Mouse (Mus musculus): ENCODE results near the gene Zfp385b. TPM values are rescaled to one million over a fixed set of nuclear protein-coding genes. Genes with fewer than 3 reads are reported as not detected.

The Zfp385b gene
- polyA plus RNA-seq, 1 experiment from 2014 or later = 2.0 TPM

DNA sequence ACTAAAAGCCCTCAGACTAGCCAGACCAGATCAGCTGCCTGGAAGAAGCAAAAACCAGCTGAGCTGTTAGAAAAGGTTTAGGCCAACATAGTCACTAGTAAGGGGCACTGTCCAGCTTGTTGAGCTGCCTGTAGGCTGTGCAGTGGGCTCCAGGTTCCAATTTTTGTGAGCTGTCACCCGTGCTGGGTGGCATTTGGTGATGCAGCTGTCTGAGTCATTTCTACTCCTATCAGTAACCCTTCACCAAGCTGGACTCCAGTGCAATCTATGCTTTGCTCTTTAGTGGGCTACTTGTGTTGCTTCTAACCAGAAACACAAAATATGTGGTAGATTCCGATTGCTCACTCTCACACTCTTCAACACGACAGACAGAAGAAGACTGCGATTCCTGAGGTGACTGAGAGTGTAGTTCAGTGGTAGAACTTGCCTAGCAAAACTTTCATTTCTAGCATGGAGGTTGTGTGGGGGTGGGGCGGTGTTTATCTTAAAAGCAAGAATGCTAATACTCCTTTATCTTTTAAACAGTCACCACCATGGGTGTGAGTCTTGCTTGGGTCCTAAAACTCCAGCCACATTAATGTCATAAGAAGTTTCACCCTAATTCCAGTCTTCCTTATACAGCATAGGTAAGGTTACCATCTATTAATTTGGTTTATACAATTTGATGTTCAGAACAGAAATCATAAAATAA, 147.1 kb downstream of the Zfp385b start:
- Histone ChIP-seq H3K27me3 (ENCODE audit: control insufficient read depth, insufficient read depth, low read length) (no peaks in the 10 kb centered on the region), H3K4me1 (ENCODE audit: control insufficient read depth, insufficient read depth, low read length) (no peaks in the 10 kb centered on the region), H3K4me2 (ENCODE audit: low read depth) (no peak overlapping the region), H3K4me3 (ENCODE audit: low read depth, low read length) (no peak overlapping the region), H3K36me3 (ENCODE audit: control insufficient read depth, insufficient read depth, low read length) (no peaks in the 10 kb centered on the region), H3K27ac (ENCODE audit: low read depth, low read length) (no peak overlapping the region), H3K9me3 (ENCODE audit: control insufficient read depth, low read length) (no peaks in the 10 kb centered on the region), H3K9ac (ENCODE audit: low read length) (no peak overlapping the region)
- WGBS = 92% methylated on average over 5 of the region's 5 CpGs
- no peak for DNase-seq (ENCODE audit: low spot score)
- no peak for ATAC-seq (ENCODE audit: insufficient read depth, low FRiP score, low TSS enrichment)

DNA sequence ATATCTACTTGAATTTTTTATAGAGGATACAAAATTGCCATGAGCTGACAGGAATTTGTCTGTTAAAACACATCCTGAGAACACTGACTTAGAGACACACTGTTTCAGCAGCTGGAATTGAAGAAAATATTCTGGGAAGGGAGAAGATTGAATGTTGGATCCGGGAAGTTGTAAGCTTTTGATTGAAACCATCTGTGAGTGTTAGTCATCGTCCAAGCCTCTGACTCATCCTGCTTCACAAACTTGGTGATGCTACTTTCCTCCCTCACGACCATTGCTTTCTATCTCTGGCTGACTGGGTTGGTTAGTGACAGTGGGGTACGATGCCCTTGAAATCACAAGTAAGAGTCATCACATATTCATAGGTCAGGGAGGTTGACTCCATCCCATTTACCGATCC, 157.3 kb downstream of the Zfp385b start:
- no peak for DNase-seq (ENCODE audit: low spot score)
- Histone ChIP-seq H3K4me3 (ENCODE audit: low read depth, low read length) (no peak overlapping the region), H3K9me3 (ENCODE audit: control insufficient read depth, low read length) (no peaks in the 10 kb centered on the region), H3K9ac (ENCODE audit: low read length) (no peak overlapping the region), H3K27ac (ENCODE audit: low read depth, low read length) (no peak overlapping the region), H3K4me2 (ENCODE audit: low read depth) (no peak overlapping the region), H3K27me3 (ENCODE audit: control insufficient read depth, insufficient read depth, low read length) (no peaks in the 10 kb centered on the region), H3K4me1 (ENCODE audit: control insufficient read depth, insufficient read depth, low read length) (no peaks in the 10 kb centered on the region), H3K36me3 (ENCODE audit: control insufficient read depth, insufficient read depth, low read length) (no peaks in the 10 kb centered on the region)
- ATAC-seq (ENCODE audit: insufficient read depth, low FRiP score, low TSS enrichment) = no peak
- 81% methylated on average over 5 of the region's 5 CpGs for WGBS

DNA sequence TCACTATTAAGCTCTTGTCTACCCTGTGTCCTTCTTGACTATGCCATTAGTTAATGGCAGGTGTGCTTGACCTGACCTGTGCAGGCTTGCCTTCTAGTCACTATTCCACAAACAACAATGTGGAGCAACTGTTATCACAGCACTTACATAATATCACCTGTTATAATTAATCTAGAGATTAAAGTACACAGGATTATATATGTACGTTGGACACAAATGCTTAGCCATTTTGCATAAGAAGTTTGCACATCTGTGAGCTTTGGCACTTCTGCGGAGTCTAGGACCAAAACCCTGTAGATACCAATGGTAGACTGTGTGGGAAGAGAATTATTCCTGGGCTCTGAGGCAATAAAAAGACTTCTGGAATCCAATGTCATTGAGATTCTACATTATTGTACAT, 165.8 kb downstream of the Zfp385b start:
- 94% methylated on average over 2 of the region's 2 CpGs for WGBS
- Histone ChIP-seq H3K4me3 (ENCODE audit: low read depth, low read length) (no peak overlapping the region), H3K4me2 (ENCODE audit: low read depth) (no peak overlapping the region), H3K36me3 (ENCODE audit: control insufficient read depth, insufficient read depth, low read length) (no peaks in the 10 kb centered on the region), H3K27ac (ENCODE audit: low read depth, low read length) (no peak overlapping the region), H3K27me3 (ENCODE audit: control insufficient read depth, insufficient read depth, low read length) (no peaks in the 10 kb centered on the region), H3K9ac (ENCODE audit: low read length) (no peak overlapping the region), H3K9me3 (ENCODE audit: control insufficient read depth, low read length) (no peaks in the 10 kb centered on the region), H3K4me1 (ENCODE audit: control insufficient read depth, insufficient read depth, low read length) (no peaks in the 10 kb centered on the region)
- no peak for ATAC-seq (ENCODE audit: insufficient read depth, low FRiP score, low TSS enrichment)
- DNase-seq (ENCODE audit: low spot score) = no peak

DNA sequence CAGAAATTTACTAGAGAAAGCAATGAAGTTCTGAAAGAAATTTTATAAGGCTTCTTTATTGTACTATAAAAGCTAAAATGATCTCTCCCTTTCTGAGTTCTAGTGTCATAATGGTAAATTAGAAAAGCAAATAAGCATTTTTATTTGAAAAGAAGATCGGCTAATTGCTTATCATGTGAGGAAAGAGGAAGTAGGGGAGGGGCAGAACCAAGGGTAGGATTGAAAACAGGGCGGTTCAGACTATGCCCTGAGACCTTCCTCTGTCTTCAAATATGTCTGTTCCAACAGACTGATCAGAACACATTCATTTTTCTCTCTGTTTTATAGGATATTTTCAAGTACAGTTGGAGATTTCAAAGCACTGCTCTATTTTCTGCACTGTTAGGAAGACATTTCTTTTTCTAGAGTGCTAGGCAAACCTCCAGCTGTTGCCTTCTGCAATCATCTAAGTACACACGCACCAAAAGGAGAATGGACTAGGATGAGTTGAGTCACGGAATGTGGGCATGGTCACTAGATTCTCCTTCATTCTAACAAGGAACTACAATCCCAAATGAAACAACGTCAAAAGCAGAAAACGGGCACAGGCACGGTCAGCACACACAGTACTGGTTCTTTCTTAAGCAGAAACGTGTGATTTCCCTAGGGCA, 177.8 kb downstream of the Zfp385b start:
- ATAC-seq (ENCODE audit: insufficient read depth, low FRiP score, low TSS enrichment) (no peak), DNase-seq (ENCODE audit: low spot score) (no peak)
- Histone ChIP-seq H3K27ac (ENCODE audit: low read depth, low read length) (no peak overlapping the region), H3K9ac (ENCODE audit: low read length) (no peak overlapping the region), H3K4me3 (ENCODE audit: low read depth, low read length) (no peak overlapping the region), H3K4me1 (ENCODE audit: control insufficient read depth, insufficient read depth, low read length) (no peaks in the 10 kb centered on the region), H3K9me3 (ENCODE audit: control insufficient read depth, low read length) (no peaks in the 10 kb centered on the region), H3K4me2 (ENCODE audit: low read depth) (no peak overlapping the region), H3K27me3 (ENCODE audit: control insufficient read depth, insufficient read depth, low read length) (no peaks in the 10 kb centered on the region), H3K36me3 (ENCODE audit: control insufficient read depth, insufficient read depth, low read length) (no peaks in the 10 kb centered on the region)
- 92% methylated on average over 8 of the region's 8 CpGs for WGBS

DNA sequence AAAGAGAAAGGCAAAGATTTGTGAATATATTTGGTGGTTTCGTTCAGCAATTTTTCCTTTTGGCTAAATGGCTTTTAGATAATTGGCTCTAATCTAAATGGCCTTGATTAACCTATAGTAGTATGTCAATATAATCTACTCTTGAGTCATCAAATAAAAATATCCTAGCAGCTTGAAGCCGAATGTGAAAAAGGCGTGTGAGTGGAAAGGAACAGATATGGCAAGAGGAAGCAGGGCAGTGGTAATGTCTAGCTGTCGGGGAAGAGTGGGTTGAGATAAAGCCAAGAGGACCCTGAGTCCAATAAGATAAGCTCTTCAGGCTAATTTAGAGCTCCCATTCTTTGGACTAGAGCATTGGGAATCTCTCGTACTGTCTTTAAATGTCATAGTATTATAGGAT, 179.4 kb downstream of the Zfp385b start:
- H3K9me3 ChIP-seq (ENCODE audit: control insufficient read depth, low read length) = no peaks in the 10 kb centered on the region
- no peaks in the 10 kb centered on the region for H3K4me1 ChIP-seq (ENCODE audit: control insufficient read depth, insufficient read depth, low read length)
- H3K27ac ChIP-seq (ENCODE audit: low read depth, low read length) = no peak overlapping the region
- DNase-seq (ENCODE audit: low spot score) = no peak
- H3K9ac ChIP-seq (ENCODE audit: low read length) = no peak overlapping the region
- no peaks in the 10 kb centered on the region for H3K36me3 ChIP-seq (ENCODE audit: control insufficient read depth, insufficient read depth, low read length)
- no peaks in the 10 kb centered on the region for H3K27me3 ChIP-seq (ENCODE audit: control insufficient read depth, insufficient read depth, low read length)
- H3K4me2 ChIP-seq (ENCODE audit: low read depth) = no peak overlapping the region
- 90% methylated on average over 5 of the region's 5 CpGs for WGBS
- no peak for ATAC-seq (ENCODE audit: insufficient read depth, low FRiP score, low TSS enrichment)
- H3K4me3 ChIP-seq (ENCODE audit: low read depth, low read length) = no peak overlapping the region

DNA sequence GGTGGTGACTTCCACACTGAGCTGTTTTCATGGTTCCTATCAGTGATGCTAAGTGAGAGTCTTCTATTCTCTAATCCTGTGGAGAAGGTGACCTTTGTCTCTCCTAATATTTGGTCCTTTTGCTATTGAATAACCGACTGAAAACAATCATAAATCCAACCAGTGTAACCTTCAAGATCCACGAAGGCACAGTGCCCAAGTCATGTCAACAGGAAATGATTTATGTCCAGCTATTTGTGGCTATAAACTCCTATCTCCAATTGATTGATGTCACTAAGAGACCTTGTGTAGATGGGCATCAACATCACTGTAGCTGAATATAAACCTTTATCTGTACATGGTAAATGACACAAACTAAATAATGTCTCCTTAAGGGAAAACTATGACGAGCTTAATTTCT, 187.8 kb downstream of the Zfp385b start:
- Histone ChIP-seq H3K36me3 (ENCODE audit: control insufficient read depth, insufficient read depth, low read length) (no peaks in the 10 kb centered on the region), H3K4me2 (ENCODE audit: low read depth) (no peak overlapping the region), H3K27me3 (ENCODE audit: control insufficient read depth, insufficient read depth, low read length) (no peaks in the 10 kb centered on the region), H3K4me3 (ENCODE audit: low read depth, low read length) (no peak overlapping the region), H3K9me3 (ENCODE audit: control insufficient read depth, low read length) (no peaks in the 10 kb centered on the region), H3K27ac (ENCODE audit: low read depth, low read length) (no peak overlapping the region), H3K4me1 (ENCODE audit: control insufficient read depth, insufficient read depth, low read length) (no peaks in the 10 kb centered on the region), H3K9ac (ENCODE audit: low read length) (no peak overlapping the region)
- ATAC-seq (ENCODE audit: insufficient read depth, low FRiP score, low TSS enrichment) (no peak), DNase-seq (ENCODE audit: low spot score) (no peak)
- 74% methylated on average over 3 of the region's 3 CpGs for WGBS

DNA sequence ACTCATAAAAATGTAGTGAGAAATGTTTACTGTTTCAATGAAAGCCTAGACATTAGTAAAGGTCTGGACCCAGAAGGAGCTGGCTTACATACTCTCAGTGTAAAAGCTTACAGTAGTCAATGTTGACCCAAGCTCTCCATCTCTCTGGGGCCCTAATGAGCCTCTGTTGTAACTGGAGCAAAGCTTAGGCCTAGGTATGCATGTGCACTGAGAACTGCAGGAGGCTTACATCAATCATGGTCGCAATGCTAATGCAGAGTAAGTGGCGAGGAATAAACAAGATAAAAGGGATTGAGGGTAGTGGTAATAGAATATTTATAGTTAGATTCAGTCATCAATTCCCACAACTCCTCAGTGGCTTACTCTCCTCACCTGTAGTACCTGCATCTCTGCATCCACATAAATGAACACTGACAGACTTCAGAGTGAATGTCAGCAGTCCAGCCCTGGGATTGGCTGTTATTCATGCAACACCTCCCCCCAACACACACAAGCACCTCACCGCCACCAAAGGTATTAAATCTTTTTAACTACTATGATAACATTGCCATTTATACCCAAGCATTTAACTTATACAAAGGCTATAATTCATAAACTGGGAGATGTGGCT, 191.7 kb downstream of the Zfp385b start:
- ATAC-seq (ENCODE audit: insufficient read depth, low FRiP score, low TSS enrichment) = no peak
- no peak overlapping the region for H3K4me3 ChIP-seq (ENCODE audit: low read depth, low read length)
- no peak overlapping the region for H3K9ac ChIP-seq (ENCODE audit: low read length)
- WGBS = 66% methylated on average over 3 of the region's 3 CpGs
- no peak overlapping the region for H3K4me2 ChIP-seq (ENCODE audit: low read depth)
- H3K36me3 ChIP-seq (ENCODE audit: control insufficient read depth, insufficient read depth, low read length) = no peaks in the 10 kb centered on the region
- H3K4me1 ChIP-seq (ENCODE audit: control insufficient read depth, insufficient read depth, low read length) = no peaks in the 10 kb centered on the region
- H3K27me3 ChIP-seq (ENCODE audit: control insufficient read depth, insufficient read depth, low read length) = no peaks in the 10 kb centered on the region
- no peak overlapping the region for H3K27ac ChIP-seq (ENCODE audit: low read depth, low read length)
- no peaks in the 10 kb centered on the region for H3K9me3 ChIP-seq (ENCODE audit: control insufficient read depth, low read length)
- no peak for DNase-seq (ENCODE audit: low spot score)

DNA sequence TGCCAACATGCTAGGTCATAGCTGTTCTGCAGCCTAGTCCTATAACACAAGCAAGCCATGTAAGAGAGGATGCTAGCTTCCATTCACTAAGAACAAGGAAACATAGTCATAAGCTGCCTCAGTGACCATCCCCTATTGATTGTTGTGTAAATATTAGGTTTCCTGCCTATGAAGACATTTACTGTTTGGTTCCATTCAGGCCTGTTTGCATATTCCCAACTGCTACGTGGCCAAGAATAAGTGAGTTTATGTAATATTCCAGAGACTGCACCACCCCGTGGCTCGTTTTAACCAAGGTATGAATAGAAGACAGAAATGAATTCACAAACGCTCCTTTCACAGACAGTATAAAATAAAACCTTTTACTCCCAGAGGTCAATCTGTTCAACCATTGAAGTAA, 200.8 kb downstream of the Zfp385b start:
- H3K4me1 ChIP-seq (ENCODE audit: control insufficient read depth, insufficient read depth, low read length) = no peaks in the 10 kb centered on the region
- H3K27me3 ChIP-seq (ENCODE audit: control insufficient read depth, insufficient read depth, low read length) = no peaks in the 10 kb centered on the region
- no peak overlapping the region for H3K4me2 ChIP-seq (ENCODE audit: low read depth)
- WGBS = 85% methylated on average over 4 of the region's 4 CpGs
- no peak overlapping the region for H3K9ac ChIP-seq (ENCODE audit: low read length)
- DNase-seq (ENCODE audit: low spot score) (no peak), ATAC-seq (ENCODE audit: insufficient read depth, low FRiP score, low TSS enrichment) (no peak)
- no peaks in the 10 kb centered on the region for H3K9me3 ChIP-seq (ENCODE audit: control insufficient read depth, low read length)
- no peaks in the 10 kb centered on the region for H3K36me3 ChIP-seq (ENCODE audit: control insufficient read depth, insufficient read depth, low read length)
- no peak overlapping the region for H3K27ac ChIP-seq (ENCODE audit: low read depth, low read length)
- no peak overlapping the region for H3K4me3 ChIP-seq (ENCODE audit: low read depth, low read length)
